Mouse (Mus musculus) heart, adult 18-20 months (tissue): Measurements from ENCODE around the gene Camta1. TPM values are rescaled to one million over a fixed set of nuclear protein-coding genes. Genes with fewer than 3 reads are reported as not detected.

Experiments used
- DNase-seq, 2 experiments: peaks; one replicate each; pipeline ENCODE4 v3.0.0; 2021 to 2022; ENCODE audit warnings: mixed read lengths in 1 of 2
- total RNA-seq, 2 experiments: library from RNA; stranded (reverse); gene quantifications; 2 replicates each; pipeline ENCODE4 v1.2.3; 2021

Gene Camta1
- total RNA-seq, 2 experiments from 2014 or later = 207 to 208 TPM

DNA sequence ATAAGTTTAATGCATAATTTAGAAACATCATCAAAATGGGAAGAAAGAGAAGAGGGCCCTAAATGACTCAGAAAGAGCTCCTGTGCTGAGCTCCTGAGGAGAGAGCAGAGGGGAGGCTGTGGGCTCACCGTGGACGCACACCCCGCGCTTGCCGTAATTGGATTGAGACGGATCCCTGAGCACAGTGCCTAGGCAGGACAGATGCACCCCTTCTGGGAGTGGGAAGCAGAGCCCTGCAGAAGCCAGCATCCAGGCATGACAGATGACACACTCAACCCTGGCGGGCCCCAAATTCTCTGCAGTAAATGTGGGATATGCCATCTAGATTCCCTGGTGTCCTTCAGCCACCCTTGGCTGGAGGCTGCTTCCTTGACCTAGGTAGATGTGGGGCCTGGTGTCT is 654.1 kb downstream of the Camta1 start:
- DNase-seq = no peak

GRCm38 (mm10) chr4:151202891-151203290 is 658.8 kb downstream of the Camta1 start:
- DNase-seq = no peak

DNA sequence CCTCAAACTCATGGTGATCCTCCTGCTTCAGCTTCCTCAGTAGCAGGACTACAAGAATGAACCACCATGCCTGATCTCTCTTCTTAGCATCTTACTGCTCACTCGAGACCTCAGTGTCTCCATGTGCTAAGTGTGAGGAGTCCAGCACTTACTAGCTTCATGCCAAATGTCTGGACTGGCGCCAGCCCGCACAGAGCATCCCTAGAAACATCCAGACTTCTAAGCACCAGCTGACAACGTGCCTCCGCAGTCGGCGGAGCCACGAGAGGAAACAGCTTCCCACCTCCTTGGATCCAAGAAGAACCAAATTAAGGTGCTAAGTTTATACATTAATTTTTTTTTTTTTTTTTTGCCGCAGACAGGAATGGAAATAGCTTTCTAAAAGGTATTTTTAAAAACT is 661.4 kb downstream of the Camta1 start:
- no peak for DNase-seq

DNA sequence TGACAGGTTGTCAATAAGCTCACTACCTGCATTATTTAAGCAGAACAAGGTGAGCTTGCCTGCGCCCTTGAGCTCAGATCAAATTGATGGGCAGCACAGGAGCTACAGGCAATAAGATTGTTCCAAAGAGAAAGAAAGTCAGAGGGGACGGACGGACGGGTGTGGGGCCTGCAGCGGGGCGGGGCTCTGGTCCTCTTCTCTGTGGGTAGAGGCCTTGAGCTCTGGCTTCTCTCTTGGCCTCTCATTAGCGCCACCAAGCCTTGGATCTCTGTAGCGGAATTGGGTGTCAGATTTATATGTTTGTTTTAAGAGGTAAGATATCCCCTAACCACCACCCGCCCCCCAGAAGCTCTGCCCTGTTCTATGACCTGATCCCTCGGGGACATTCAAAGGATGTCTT is 666.5 kb downstream of the Camta1 start:
- DNase-seq = peak in 1 of 2 experiments; percentile 9

- peak; percentile 40 to 73 for DNase-seq
These were observed 667.0 kb downstream of the Camta1 start for GRCm38 (mm10) chr4:151194715-151195097.

- peak; percentile 26 to 30 for DNase-seq
These were observed 667.5 kb downstream of the Camta1 start for GRCm38 (mm10) chr4:151194030-151194714.

- DNase-seq = peak; percentile 22 to 71
These were observed 675.2 kb downstream of the Camta1 start for GRCm38 (mm10) chr4:151186447-151186846.

DNA sequence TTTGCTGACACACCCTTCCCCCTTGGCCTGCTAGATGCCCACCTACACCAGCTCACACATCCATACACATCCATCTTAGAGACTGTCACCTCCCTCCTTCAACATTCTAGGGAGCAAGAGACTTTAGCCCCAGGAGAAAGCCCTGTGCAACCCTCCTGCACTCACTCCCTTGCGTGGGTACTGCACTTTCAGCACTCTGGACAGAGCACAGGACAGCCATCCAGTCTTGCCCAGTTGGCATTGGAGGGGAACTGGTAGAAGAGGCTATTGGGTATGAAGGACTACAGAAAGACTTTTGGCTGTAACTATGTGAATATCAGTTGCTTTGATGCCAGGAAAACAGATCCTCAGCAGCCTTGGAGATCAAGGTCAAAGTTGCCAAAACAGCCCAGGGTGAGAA is 675.9 kb downstream of the Camta1 start:
- DNase-seq = peak in 1 of 2 experiments; percentile 23

- peak; percentile 17 for DNase-seq
These were observed 681.2 kb downstream of the Camta1 start for GRCm38 (mm10) chr4:151180394-151180902.

DNA sequence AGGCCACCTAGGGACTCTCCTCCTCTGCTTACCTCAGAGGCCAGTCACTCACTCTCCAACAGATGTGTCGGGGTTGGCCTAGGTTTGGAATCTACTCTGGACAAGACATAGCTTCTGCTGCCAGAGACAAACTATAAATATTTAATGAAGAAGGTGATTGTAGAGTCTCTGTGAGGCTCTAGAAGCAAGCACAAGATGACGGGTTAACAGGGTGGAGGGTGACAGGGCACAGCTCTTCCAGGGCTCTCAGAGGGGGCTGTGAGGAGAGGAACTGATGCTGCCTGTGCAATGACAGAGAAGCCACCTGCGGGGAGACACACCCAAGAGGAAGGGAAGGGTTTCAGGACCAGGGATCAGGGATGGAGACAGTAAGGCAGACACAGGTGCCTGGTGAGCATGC is 682.0 kb downstream of the Camta1 start:
- DNase-seq = no peak

DNA sequence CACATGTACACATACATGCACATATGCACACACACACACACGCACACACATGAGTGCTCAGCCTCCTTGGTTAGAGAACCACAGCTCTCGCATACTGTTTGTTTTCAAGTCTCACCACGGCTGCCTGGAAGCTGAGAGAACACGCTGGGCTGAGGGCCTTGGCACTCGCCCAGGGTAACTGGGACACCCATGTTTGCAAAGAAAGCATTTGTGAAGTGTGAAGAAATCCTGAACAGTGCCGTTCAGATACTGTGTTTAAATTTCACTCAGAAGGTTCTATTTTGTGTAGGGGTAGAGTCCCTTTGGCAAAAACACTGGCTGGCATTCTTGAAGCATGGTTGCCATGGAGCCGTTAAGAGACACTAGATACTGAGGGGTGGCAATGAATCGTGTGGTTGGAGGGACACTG is 682.7 kb downstream of the Camta1 start:
- peak; percentile 45 to 48 for DNase-seq

- DNase-seq = no peak
These were observed 689.1 kb downstream of the Camta1 start for GRCm38 (mm10) chr4:151172526-151172925.

GRCm38 (mm10) chr4:151171117-151171516 is 690.6 kb downstream of the Camta1 start:
- no peak for DNase-seq

DNA sequence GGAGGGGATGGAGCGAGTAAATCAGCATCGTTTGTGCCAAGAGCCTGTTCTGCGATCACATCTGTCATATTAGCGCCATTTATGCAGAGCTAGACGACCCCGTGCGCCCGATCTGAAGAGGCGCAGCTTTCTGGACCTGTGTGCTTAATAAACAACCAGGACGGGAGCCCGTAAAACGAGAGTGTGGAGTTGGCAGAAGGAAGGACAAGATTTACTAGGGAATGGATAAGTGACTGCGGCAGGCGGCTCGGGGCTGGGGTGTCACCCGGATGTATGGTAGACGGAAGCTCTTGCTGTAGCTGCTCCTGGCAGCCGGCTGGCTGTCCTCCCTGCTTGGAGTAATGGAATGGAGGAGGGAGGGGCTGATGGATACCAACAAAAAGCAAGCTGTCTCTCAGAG is 691.0 kb downstream of the Camta1 start:
- no peak for DNase-seq

DNA sequence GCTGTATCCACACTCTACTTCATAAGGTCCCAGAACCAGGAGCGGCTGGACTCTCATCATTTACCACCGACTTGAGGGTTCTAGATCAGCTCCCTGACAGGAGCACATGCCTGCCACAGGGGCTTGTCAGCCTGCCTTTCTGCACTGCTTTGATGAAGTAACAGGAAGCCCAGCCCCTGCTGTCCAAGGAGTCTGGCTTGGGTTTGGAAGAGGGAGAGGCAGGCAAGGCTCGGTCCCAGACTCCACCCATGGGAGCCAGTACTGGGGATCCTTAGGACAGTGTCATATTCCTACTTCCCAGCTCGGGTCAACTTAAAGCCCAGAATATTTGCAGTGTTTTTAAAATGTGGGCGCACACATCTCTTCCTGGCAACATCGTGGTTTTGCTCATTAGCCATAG is 694.7 kb downstream of the Camta1 start:
- peak in 1 of 2 experiments; percentile 8 for DNase-seq

- peak; percentile 91 to 94 for DNase-seq
These were observed 696.1 kb downstream of the Camta1 start for GRCm38 (mm10) chr4:151165539-151165938.

DNA sequence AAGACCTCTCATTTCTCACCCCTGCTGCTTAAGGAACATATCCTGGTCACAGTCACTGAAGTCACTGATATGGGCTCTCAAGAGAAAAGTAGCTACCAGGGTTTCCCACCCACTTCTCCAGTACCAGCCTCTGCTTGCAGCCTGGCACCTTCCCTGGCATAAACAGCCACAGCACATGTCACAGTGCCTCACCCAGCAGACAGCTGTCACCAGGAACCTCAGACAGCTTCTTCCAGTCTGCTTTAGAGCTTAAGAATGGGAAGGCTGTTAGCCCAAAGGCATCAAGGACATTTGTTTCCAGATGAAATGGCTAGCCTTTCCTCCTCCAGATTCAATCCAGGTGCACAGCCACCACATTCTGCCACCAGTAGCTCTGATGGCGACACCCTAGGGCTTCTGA is 697.4 kb downstream of the Camta1 start:
- no peak for DNase-seq

- no peak for DNase-seq
These were observed 699.8 kb downstream of the Camta1 start for GRCm38 (mm10) chr4:151161869-151162268.

DNA sequence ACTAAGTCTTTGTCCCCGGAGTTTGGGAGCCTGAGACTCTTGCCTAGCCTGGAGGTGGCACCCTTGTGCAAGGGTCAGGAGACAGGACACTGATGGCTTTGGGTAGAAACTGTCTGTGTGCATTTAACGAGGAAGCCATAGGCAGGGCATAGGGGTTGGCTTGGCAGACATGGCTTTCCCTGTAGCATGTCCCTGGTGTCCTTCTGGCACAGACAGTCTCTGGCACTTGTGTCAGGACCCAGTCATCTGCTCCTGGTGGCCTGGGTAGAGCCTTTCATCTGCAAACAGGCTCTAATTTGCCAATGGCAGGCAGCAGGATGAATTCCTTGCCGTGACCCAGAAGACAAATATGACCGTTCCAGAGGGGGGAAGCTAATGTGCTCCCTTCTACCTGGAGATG is 700.7 kb downstream of the Camta1 start:
- no peak for DNase-seq

DNA sequence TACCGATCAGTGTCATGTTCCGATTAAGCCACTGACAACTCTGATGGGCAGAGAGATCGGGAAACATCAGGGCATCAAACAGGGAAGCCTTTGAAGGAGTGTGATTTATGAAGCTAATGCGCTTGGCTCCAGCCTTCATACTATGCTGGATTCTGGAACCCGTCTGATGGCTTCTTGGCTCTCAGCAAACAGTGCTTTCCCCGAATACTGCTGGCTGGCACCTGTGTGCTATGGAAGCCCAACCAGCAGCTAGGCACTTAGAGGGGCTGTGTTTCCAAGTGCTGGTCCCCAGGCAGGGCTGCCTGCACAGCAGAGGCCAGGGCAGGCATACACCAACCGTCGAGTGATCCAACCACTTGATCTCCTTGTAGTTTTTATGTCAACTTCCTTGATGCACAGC is 701.2 kb downstream of the Camta1 start:
- DNase-seq = no peak

DNA sequence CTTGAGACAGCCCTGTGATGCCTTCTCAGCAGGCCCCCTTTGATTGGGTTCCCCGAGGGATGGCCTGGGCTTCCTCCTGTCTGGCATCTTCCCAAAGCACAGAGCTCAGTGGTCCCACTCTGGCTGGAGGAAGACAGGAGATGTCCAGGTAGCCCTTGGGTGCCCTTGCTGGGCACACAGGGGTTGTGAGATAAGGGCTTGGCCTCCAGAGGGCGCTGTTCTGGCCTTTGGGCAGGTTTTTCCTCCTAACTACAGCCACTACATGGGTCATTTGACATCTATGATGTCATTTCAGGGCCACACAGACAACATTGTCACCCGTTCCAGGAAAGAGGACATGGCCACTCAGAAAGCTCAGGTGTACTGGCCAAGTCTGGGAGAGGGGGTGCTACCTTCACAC is 703.4 kb downstream of the Camta1 start:
- DNase-seq = no peak

DNA sequence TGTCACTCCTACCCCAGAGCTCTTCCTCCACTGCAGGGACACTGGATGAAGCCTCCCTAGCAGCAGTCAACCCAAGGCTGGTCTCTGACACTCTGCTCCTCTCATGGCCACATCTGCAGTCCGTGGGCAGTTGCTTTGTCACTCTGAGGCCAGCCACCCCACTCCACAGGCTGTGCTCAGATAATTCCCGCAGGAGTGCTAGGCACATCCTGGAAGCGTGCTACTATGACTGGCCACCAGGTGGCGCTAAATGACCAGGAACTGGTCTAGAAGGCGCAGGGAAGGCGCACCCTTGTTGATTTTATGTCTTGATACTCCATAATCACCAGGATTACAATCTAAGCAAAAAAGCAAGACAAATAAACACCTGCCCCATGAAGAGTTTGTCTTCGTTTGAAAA is 704.8 kb downstream of the Camta1 start:
- peak; percentile 67 to 92 for DNase-seq

- DNase-seq = peak in 1 of 2 experiments; percentile 31
These were observed 706.1 kb downstream of the Camta1 start for GRCm38 (mm10) chr4:151155587-151155986.

DNA sequence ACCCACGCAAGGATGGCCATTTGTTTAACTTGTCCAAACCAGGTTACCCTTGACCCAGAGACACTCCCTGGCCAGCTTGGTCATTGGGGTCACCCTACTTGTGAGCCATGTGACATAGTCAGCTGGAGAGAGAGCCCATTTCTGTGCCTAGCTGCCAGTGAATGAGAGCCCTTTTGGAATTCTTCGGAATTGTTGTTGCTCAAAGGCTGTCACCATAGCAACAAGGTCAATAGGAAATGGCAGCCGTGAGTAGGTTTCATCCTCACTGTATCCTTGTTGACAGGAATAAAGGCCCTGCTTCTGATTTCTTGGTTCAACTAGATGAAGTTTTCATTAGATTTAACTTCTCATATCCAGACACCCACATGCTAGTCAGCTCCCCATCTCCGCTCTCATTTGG is 707.4 kb downstream of the Camta1 start:
- DNase-seq = peak in 1 of 2 experiments; percentile 27
